Comparison of ENCODE assay signal across 24 mouse cellular contexts in genomic region chr12:4295281-4295680, GRCm38 (mm10).
"Had no signal": no experiment of that assay in that cellular context is flagged by ENCODE, and none has a peak within 500 bp of the region (broad histone marks: within the 10 kb centered on the region; RNA-seq: fewer than 3 reads in every experiment).

No protein-coding gene starts in this region.

- H3K27ac ChIP-seq: heart, adult 2 months; heart, embryonic 13.5 days; heart, embryonic 15.5 days; hindbrain, embryonic 14.5 days; intestine, embryonic 15.5 days; limb, embryonic 13.5 days; limb, embryonic 15.5 days; liver, embryonic 13.5 days; liver, embryonic 15.5 days had no signal

- DNase-seq: gastrocnemius, postnatal 14 days; gastrocnemius, postnatal 36 days; heart, adult 11 months; heart, adult 2 months; heart, postnatal 14 days; heart, postnatal 36 days; kidney, adult 18-20 months; kidney, adult 8-10 months; kidney, postnatal 10 days; kidney, postnatal 25 days; layer of hippocampus, postnatal 36 days; left cerebral cortex, postnatal 4 days; liver, embryonic 13.5 days; lung, adult 18-20 months had no signal

- H3K9ac ChIP-seq: heart, embryonic 13.5 days; heart, embryonic 15.5 days; hindbrain, embryonic 14.5 days; intestine, embryonic 15.5 days; limb, embryonic 13.5 days; limb, embryonic 15.5 days; liver, embryonic 13.5 days; liver, embryonic 15.5 days had no signal

- ATAC-seq: hindbrain, embryonic 16.5 days; inflammation-experienced regulatory T-cells, adult 6 months; intestine, embryonic 15.5 days; intestine, postnatal 0 days had no signal

- H3K9me3 ChIP-seq: heart, embryonic 13.5 days; heart, embryonic 15.5 days; intestine, embryonic 15.5 days; limb, embryonic 13.5 days; limb, embryonic 15.5 days; liver, embryonic 13.5 days; liver, embryonic 15.5 days had no signal

- H3K4me3 ChIP-seq: heart, adult 2 months; heart, embryonic 13.5 days; heart, embryonic 15.5 days; intestine, embryonic 15.5 days; limb, embryonic 13.5 days; limb, embryonic 15.5 days; liver, embryonic 13.5 days; liver, embryonic 15.5 days had no signal

- H3K36me3 ChIP-seq: intestine, embryonic 15.5 days; liver, embryonic 13.5 days; liver, embryonic 15.5 days had no signal

- H3K4me1 ChIP-seq: heart, embryonic 13.5 days; heart, embryonic 15.5 days; intestine, embryonic 15.5 days; limb, embryonic 13.5 days; limb, embryonic 15.5 days; liver, embryonic 15.5 days had no signal
